Mouse (Mus musculus): ENCODE measurements around the gene Cbr2.
"Not testable (repeated sequence)": the region's sequence is repeated elsewhere in the genome, so short reads cannot be mapped to it uniquely, and the experiment has no call there.

GRCm38 (mm10) chr11:120763121-120763999 is 31.4 kb upstream of the Cbr2 start:
- not testable (repeated sequence) for TF ChIP-seq POLR2A (IDR thresholded peaks at IDR 0.05; ENCODE audit: extremely low read depth, insufficient read depth, low read length); CTCF (IDR thresholded peaks at IDR 0.05; ENCODE audit: low read depth, low read length)

All from liver, adult 2 months (tissue).